Mouse (Mus musculus) regulatory T cell (primary cell): ENCODE data around the gene B230118H07Rik.

ENCODE experiments used
- in situ Hi-C: fragments of 300-600 bp; cut with MboI, MseI; formaldehyde crosslinking; loops from one replicate; pipeline ENCODE4 v1.15.1; 2025; ENCODE audit warnings: high pct_unique_total_duplicates

The B230118H07Rik gene

GRCm38 (mm10) chr2:101639840-101640350 lies 9.4 kb downstream of the B230118H07Rik start:
- in situ Hi-C loops = no loop called here

DNA sequence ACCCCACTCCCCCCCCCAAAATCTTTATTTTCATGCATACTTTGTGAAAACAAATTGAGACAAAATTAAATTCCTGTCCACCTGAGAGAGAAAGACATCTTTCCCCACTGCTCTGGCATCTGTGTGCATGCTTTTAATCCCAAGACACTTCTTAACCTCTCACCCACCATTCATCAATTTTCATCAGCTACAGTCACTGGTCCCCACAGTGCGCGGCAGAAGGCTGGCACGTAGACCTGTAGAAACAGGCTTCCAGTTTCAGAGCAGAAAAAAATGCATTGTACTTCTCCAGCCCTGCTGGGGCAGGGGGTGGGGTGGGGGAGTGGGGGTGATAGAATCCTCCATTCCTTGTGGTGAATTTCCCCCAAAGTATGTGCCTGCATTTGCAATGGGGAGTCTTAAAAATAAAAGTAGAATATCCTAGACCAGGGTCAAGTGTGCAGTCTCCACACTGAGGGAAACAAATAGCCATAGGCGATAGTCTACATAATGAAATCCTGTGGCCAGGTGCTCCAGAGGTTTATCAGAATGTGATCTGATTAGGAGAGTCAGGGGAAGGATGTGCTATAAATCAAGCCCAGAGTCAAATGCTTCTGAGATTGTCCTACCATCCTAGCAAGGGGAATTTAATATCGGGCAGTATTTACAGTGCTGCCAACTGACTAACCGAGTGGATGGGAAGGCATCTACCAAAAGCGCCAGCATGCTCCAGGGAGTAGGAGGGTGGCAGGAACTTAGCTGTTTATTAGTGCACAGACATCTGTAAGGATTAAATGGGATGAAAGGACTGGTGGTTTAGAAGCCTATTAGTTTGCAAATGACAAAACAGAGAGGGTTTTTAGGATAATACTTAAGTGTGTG lies 10.1 kb downstream of the B230118H07Rik start:
- in situ Hi-C loops = no loop called here

GRCm38 (mm10) chr2:101628297-101629236 lies 20.8 kb downstream of the B230118H07Rik start:
- in situ Hi-C loops = no loop called here

GRCm38 (mm10) chr2:101627227-101627626 lies 22.1 kb downstream of the B230118H07Rik start:
- in situ Hi-C loops = no loop called here

- in situ Hi-C loops = no loop called here
These were observed 24.8 kb downstream of the B230118H07Rik start, which contains the start of gene Rag2 for GRCm38 (mm10) chr2:101624526-101624925. TSS of gene Rag2 (plus strand) at chr2:101624718.

GRCm38 (mm10) chr2:101624011-101624410 lies 25.3 kb downstream of the B230118H07Rik start:
- in situ Hi-C loops = no loop called here

DNA sequence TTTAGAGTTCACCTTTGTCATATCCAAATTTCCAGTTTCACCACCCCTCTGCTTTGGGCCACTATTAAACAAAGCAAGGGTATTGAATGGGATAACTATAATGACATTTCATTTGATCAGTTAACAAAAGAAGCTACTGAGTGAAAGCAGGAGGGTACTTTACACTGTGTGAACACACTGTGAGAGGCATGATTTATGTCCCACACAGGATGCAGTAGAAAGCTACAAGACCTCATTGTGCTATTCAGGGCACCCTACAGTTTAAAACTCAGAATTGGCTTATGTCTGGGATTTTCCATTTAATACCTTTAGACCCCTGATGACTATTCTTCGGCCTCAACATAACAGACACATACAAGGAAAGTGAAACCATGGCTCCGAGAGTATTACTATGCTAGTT lies 26.3 kb downstream of the B230118H07Rik start:
- in situ Hi-C loops = no loop called here

DNA sequence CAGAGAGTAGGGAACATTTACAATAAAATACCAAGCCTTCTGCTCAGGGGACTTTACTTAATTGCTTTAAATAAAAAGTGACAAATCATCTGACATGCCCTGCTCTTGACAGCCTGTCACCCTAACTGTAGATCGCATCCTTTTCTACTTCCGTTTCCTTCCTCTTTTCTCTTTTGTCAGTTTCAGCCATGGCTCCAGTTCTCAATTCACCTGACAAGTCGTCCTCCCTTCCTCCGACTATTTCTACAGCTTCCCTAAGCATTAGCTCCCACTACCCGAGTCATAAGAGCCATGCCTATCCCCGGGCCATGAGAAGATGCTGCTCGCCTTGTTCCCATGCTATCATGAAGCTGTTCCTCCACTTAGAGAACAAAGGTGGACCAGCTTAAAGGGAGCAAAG lies 27.7 kb downstream of the B230118H07Rik start:
- in situ Hi-C loops = no loop called here

GRCm38 (mm10) chr2:101620899-101621298 lies 28.4 kb downstream of the B230118H07Rik start:
- in situ Hi-C loops = no loop called here

DNA sequence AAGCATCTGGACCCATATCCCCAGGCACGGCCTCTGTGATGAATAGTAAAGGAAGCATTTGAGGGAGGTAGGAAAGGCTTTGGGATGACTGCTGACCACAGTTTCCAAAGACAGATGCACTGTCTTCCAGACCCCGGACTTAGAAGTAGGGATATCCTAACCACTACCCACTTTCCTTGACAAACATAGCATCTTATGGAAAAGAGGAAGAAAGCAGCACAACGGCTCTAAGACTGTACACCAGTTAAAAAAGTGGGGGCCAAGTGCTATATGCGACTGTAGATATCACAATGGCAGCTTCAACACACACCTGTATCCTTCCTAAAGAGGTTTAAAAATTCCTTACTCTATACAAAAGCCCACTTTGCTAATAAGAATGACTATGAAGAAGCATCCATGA lies 31.0 kb downstream of the B230118H07Rik start:
- in situ Hi-C loops = loop anchor here (5.0 kb wide), 1 partner anchor 34 kb away; no protein-coding TSS in a partner anchor

GRCm38 (mm10) chr2:101615464-101616305 lies 33.6 kb downstream of the B230118H07Rik start:
- in situ Hi-C loops = loop anchor here (5.0 kb wide), 1 partner anchor 37 kb away; no protein-coding TSS in a partner anchor

- in situ Hi-C loops = no loop called here
These were observed 38.5 kb downstream of the B230118H07Rik start for GRCm38 (mm10) chr2:101610861-101611260.

DNA sequence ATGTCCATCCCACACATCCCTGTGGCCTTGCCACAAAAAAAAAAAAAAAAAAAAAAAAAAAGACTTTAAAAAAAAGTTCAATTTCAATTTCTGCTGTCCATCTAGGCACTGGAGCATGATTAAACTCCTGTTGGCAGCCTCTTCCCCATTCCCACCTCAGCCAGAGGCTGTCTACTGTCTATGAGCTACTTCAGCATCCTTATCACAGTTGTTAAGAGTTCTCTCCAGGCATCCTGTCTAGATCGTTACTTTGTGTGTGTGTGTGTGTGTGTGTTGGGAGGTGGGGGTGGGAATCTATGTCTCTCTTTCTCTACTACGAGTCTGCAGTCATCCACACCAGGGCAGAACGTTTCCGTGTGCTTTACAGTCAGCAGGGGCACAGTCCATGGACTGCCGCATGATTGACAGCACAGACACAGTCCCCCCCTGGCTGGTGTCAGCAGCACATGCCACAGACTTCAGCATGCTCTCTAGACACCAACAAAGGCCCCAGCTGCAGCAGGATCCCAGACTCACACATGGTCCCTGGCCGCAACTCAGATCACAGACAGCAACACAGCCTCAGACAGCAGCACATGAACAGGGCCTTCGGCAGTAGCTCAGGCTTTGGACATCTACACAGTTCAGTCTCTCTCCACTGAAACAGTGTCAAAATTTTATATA lies 41.0 kb downstream of the B230118H07Rik start:
- in situ Hi-C loops = loop anchor here (5.0 kb wide), 1 partner anchor 764 kb away; no protein-coding TSS in a partner anchor

- in situ Hi-C loops = no loop called here
These were observed 46.2 kb downstream of the B230118H07Rik start for GRCm38 (mm10) chr2:101603099-101603498.

GRCm38 (mm10) chr2:101600703-101601102 lies 48.6 kb downstream of the B230118H07Rik start:
- in situ Hi-C loops = no loop called here

- in situ Hi-C loops = no loop called here
These were observed 50.8 kb downstream of the B230118H07Rik start for GRCm38 (mm10) chr2:101598190-101599181.

DNA sequence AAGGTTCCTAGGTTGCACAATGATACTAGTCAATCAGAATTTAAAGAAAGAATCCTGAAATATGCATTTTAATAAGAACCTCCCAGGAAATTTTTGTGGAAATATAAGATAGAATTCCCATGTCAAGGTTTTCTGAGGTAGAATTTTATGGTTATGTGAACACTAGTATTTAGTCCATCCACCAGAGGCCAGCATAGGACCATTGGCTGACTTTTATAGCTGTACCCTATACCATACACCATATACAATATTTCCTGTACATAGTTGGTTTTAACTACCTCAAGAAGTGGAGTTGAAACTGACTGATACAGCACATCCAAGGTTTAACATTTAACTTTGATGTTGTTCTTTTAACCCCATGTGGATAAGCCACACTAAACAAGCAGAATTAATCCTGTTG lies 52.1 kb downstream of the B230118H07Rik start:
- in situ Hi-C loops = no loop called here

DNA sequence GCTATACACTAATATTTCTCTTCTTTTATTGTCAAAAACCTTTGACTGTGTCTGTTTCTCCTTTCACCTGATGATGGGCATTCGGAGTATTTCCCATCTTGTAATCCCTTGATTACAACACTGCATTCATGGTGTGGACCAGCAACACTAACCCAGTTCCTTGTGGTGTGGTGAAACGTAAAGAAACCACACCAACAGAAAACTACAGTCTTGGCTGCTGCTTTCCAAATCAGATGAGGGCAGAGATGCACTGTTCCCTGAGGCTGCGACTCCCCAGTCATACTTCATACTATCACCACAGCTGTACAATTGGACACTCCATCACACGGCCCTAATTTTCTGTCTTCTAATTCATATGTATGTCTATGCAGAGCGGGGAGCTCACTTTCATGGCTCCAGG lies 54.7 kb downstream of the B230118H07Rik start:
- in situ Hi-C loops = no loop called here

- in situ Hi-C loops = no loop called here
These were observed 56.4 kb downstream of the B230118H07Rik start for GRCm38 (mm10) chr2:101592886-101593285.
